ENCODE assay signal across 20 mouse cellular contexts in genomic region chr16:97089339-97089738, GRCm38 (mm10).
DNase-seq lines count a peak whose midpoint lies in the region; ATAC-seq and TF ChIP-seq lines count a peak whose summit lies in the region.
"Had no signal": no experiment of that assay in that cellular context is flagged by ENCODE, and none has a peak within 500 bp of the region (broad histone marks: within the 10 kb centered on the region; RNA-seq: fewer than 3 reads in every experiment).

No protein-coding gene starts in this region.

- no peak overlapping the region for H3K4me3 ChIP-seq in kidney, postnatal 0 days (replicated peaks; ENCODE audit: low read depth, low read length)
- no peak overlapping the region for H3K4me3 ChIP-seq in limb, embryonic 11.5 days (ENCODE audit: low read depth, low read length)
- no peak overlapping the region for H3K4me3 ChIP-seq in forebrain, embryonic 12.5 days (replicated peaks)
- H3K4me3 ChIP-seq: embryonic facial prominence, embryonic 12.5 days; limb, embryonic 13.5 days had no signal

- H3K27ac ChIP-seq in kidney, postnatal 0 days: no peak overlapping the region
- no peak overlapping the region for H3K27ac ChIP-seq in limb, embryonic 11.5 days (replicated peaks; ENCODE audit: low read depth, low read length)
- no peak overlapping the region for H3K27ac ChIP-seq in forebrain, embryonic 12.5 days
- H3K27ac ChIP-seq: embryonic facial prominence, embryonic 12.5 days; limb, embryonic 13.5 days had no signal

- H3K36me3 ChIP-seq in kidney, postnatal 0 days (ENCODE audit: insufficient read depth, low read length): no peaks in the 10 kb centered on the region
- no peaks in the 10 kb centered on the region for H3K36me3 ChIP-seq in limb, embryonic 11.5 days (ENCODE audit: control insufficient read depth, insufficient read depth, low read length)
- H3K36me3 ChIP-seq in forebrain, embryonic 12.5 days (replicated peaks): no peaks in the 10 kb centered on the region
- H3K36me3 ChIP-seq: embryonic facial prominence, embryonic 12.5 days; limb, embryonic 13.5 days had no signal

- no peak for TF ChIP-seq CTCF in kidney, postnatal 0 days (IDR thresholded peaks at IDR 0.05; ENCODE audit: low read depth)

- no peak overlapping the region for H3K9ac ChIP-seq in kidney, postnatal 0 days (ENCODE audit: low read depth, low read length)
- no peak overlapping the region for H3K9ac ChIP-seq in limb, embryonic 11.5 days (ENCODE audit: low read length)
- H3K9ac ChIP-seq in forebrain, embryonic 12.5 days: no peak overlapping the region
- H3K9ac ChIP-seq: embryonic facial prominence, embryonic 12.5 days; limb, embryonic 13.5 days had no signal

- H3K4me2 ChIP-seq in kidney, postnatal 0 days (ENCODE audit: low read length): no peak overlapping the region
- H3K4me2 ChIP-seq in limb, embryonic 11.5 days (ENCODE audit: low read depth, severe bottlenecking): no peak overlapping the region
- H3K4me2 ChIP-seq in forebrain, embryonic 12.5 days: no peak overlapping the region
- H3K4me2 ChIP-seq: embryonic facial prominence, embryonic 12.5 days; heart, embryonic 11.5 days; limb, embryonic 13.5 days; midbrain, embryonic 11.5 days had no signal

- WGBS in kidney, postnatal 0 days: 57% methylated on average over 3 of the region's 3 CpGs
- 56% methylated on average over 3 of the region's 3 CpGs for WGBS in limb, embryonic 11.5 days
- WGBS in forebrain, embryonic 12.5 days: 60% methylated on average over 3 of the region's 3 CpGs

- H3K4me1 ChIP-seq in kidney, postnatal 0 days (replicated peaks; ENCODE audit: insufficient read depth, low read length): no peaks in the 10 kb centered on the region
- H3K4me1 ChIP-seq in limb, embryonic 11.5 days (ENCODE audit: control insufficient read depth, insufficient read depth, low read length): no peaks in the 10 kb centered on the region
- H3K4me1 ChIP-seq in forebrain, embryonic 12.5 days: no peaks in the 10 kb centered on the region
- H3K4me1 ChIP-seq: embryonic facial prominence, embryonic 12.5 days; limb, embryonic 13.5 days had no signal

- no peaks in the 10 kb centered on the region for H3K9me3 ChIP-seq in kidney, postnatal 0 days (replicated peaks; ENCODE audit: low read length)
- no peaks in the 10 kb centered on the region for H3K9me3 ChIP-seq in limb, embryonic 11.5 days (ENCODE audit: control insufficient read depth, low read length)
- H3K9me3 ChIP-seq in forebrain, embryonic 12.5 days: no peaks in the 10 kb centered on the region
- H3K9me3 ChIP-seq: embryonic facial prominence, embryonic 12.5 days; limb, embryonic 13.5 days had no signal

- ATAC-seq in kidney, postnatal 0 days (replicated peaks; ENCODE audit: low FRiP score, low read depth): no peak
- ATAC-seq in limb, embryonic 11.5 days (ENCODE audit: insufficient number of reproducible peaks, low FRiP score, low TSS enrichment, low read depth): no peak
- ATAC-seq in cerebellum, adult (ENCODE audit: insufficient number of reproducible peaks, low FRiP score, low TSS enrichment): no peak
- ATAC-seq in forebrain, embryonic 12.5 days (ENCODE audit: low FRiP score): no peak
- ATAC-seq: CD4-positive, CD25-positive, alpha-beta regulatory T cell, adult 4 months; inflammation-experienced regulatory T-cells, adult 6 months had no signal

- peak; percentile 53 for DNase-seq in kidney, postnatal 0 days (ENCODE audit: low spot score)
- DNase-seq in kidney, adult 8-10 months: no peak
- peak; percentile 57 for DNase-seq in NIH3T3 (ENCODE audit: low read depth)
- DNase-seq in embryo, embryonic 10.5 days (ENCODE audit: low spot score): peak; percentile 25
- DNase-seq in limb, embryonic 11.5 days (ENCODE audit: low spot score): peak; percentile 56
- DNase-seq: adrenal gland, postnatal 14 days; cerebellum, adult 9-10 months; gastrocnemius, postnatal 25 days; heart, postnatal 36 days; lung, adult 18-20 months; lung, postnatal 4 days; thymus, postnatal 4 days had no signal

- no peaks in the 10 kb centered on the region for H3K27me3 ChIP-seq in kidney, postnatal 0 days (ENCODE audit: insufficient read depth, low read length)
- no peaks in the 10 kb centered on the region for H3K27me3 ChIP-seq in limb, embryonic 11.5 days (ENCODE audit: control insufficient read depth, insufficient read depth, low read length)
- no peaks in the 10 kb centered on the region for H3K27me3 ChIP-seq in forebrain, embryonic 12.5 days
- H3K27me3 ChIP-seq: embryonic facial prominence, embryonic 12.5 days; limb, embryonic 13.5 days had no signal

Comparison
In these comparisons a context has a peak if more than half of its experiments do, and no peak if none do; other contexts are left out.
1. DNase-seq: peak in kidney, postnatal 0 days (single experiment), NIH3T3 (single experiment), embryo, embryonic 10.5 days (single experiment) and limb, embryonic 11.5 days (single experiment); none in kidney, adult 8-10 months (0 of 2).